Mouse (Mus musculus): Measurements from ENCODE around the gene Mctp1. TPM values are rescaled to one million over a fixed set of nuclear protein-coding genes. Genes with fewer than 3 reads are reported as not detected.
"Not testable (repeated sequence)": the region's sequence is repeated elsewhere in the genome, so short reads cannot be mapped to it uniquely, and the experiment has no call there.

Mctp1 gene
- 0.90 and 1.6 TPM in 2 replicates for total RNA-seq (2021)
- long read RNA-seq, result 0 reads

- DNase-seq, result peak; percentile 72
Observed at GRCm38 (mm10) chr13:76383972-76384663, at the start of gene Mctp1. TSS of gene Mctp1 (plus strand) at chr13:76384535.

- DNase-seq, result not testable (repeated sequence)
Observed at GRCm38 (mm10) chr13:76345941-76346340, 38.4 kb upstream of the Mctp1 start.

- DNase-seq, result no peak
Observed at GRCm38 (mm10) chr13:76358720-76359119, 25.6 kb upstream of the Mctp1 start.

- peak; percentile 43 for DNase-seq
Observed at GRCm38 (mm10) chr13:76384664-76385435, 515 bp downstream of the Mctp1 start.

GRCm38 (mm10) chr13:76388615-76389014, 4.3 kb downstream of the Mctp1 start:
- no peak for DNase-seq

- DNase-seq, result no peak
Observed at GRCm38 (mm10) chr13:76391920-76392319, 7.6 kb downstream of the Mctp1 start.

- no peak for DNase-seq
Observed at GRCm38 (mm10) chr13:76393106-76393505, 8.8 kb downstream of the Mctp1 start.

GRCm38 (mm10) chr13:76395906-76396305, 11.6 kb downstream of the Mctp1 start:
- DNase-seq, result no peak

GRCm38 (mm10) chr13:76409296-76409695, 25.0 kb downstream of the Mctp1 start:
- DNase-seq, result no peak

- no peak for DNase-seq
Observed at GRCm38 (mm10) chr13:76410665-76411064, 26.3 kb downstream of the Mctp1 start.

- DNase-seq, result no peak
Observed at GRCm38 (mm10) chr13:76415346-76415745, 31.0 kb downstream of the Mctp1 start.

- peak; percentile 29 for DNase-seq
Observed at GRCm38 (mm10) chr13:76420111-76420510, 35.8 kb downstream of the Mctp1 start.

GRCm38 (mm10) chr13:76421075-76421474, 36.7 kb downstream of the Mctp1 start:
- DNase-seq, result no peak

- no peak for DNase-seq
Observed at GRCm38 (mm10) chr13:76422124-76422523, 37.8 kb downstream of the Mctp1 start.

GRCm38 (mm10) chr13:76429456-76429855, 45.1 kb downstream of the Mctp1 start:
- DNase-seq, result no peak

- no peak for DNase-seq
Observed at GRCm38 (mm10) chr13:76429927-76430326, 45.6 kb downstream of the Mctp1 start.

- DNase-seq, result no peak
Observed at GRCm38 (mm10) chr13:76431946-76432345, 47.6 kb downstream of the Mctp1 start.

- no peak for DNase-seq
Observed at GRCm38 (mm10) chr13:76433438-76433837, 49.1 kb downstream of the Mctp1 start.

GRCm38 (mm10) chr13:76436426-76436825, 52.1 kb downstream of the Mctp1 start:
- DNase-seq, result no peak

- DNase-seq, result no peak
Observed at GRCm38 (mm10) chr13:76438765-76439164, 54.4 kb downstream of the Mctp1 start.

- no peak for DNase-seq
Observed at GRCm38 (mm10) chr13:76446059-76446458, 61.7 kb downstream of the Mctp1 start.

GRCm38 (mm10) chr13:76447528-76447927, 63.2 kb downstream of the Mctp1 start:
- DNase-seq, result no peak

- not testable (repeated sequence) for DNase-seq
Observed at GRCm38 (mm10) chr13:76451526-76451925, 67.2 kb downstream of the Mctp1 start.

- DNase-seq, result no peak
Observed at GRCm38 (mm10) chr13:76481601-76482000, 97.3 kb downstream of the Mctp1 start.

All from adrenal gland, postnatal 25 days (tissue).